Mouse (Mus musculus): Measurements from ENCODE around the gene Nxn.

GRCm38 (mm10) chr11:76356091-76356490, 42.8 kb downstream of the Nxn start:
- TF ChIP-seq GATA1 (IDR thresholded peaks at IDR 0.05; ENCODE audit: low read length) = no peak
- TF ChIP-seq TAL1 (IDR thresholded peaks at IDR 0.05; ENCODE audit: low read length) = no peak
